Mouse (Mus musculus): Measurements from ENCODE around the gene Tbxa2r.

- TF ChIP-seq CTCF (IDR thresholded peaks at IDR 0.05; ENCODE audit: low read depth) (no peak), EP300 (IDR thresholded peaks at IDR 0.05; ENCODE audit: low read depth) (no peak)
Observed at GRCm38 (mm10) chr10:81335393-81336340, 7.1 kb downstream of the Tbxa2r start.
